Mouse (Mus musculus): ENCODE measurements around the gene Psmb8.
"Not testable (repeated sequence)": the region's sequence is repeated elsewhere in the genome, so short reads cannot be mapped to it uniquely, and the experiment has no call there.

Gene Psmb8

GRCm38 (mm10) chr17:34211746-34212365 is 14.3 kb downstream of the Psmb8 start:
- DNase-seq (ENCODE audit: low spot score) = no peak

- DNase-seq (ENCODE audit: low spot score) = no peak
Measured at GRCm38 (mm10) chr17:34213936-34214335, 16.4 kb downstream of the Psmb8 start.

GRCm38 (mm10) chr17:34215176-34215575 is 17.7 kb downstream of the Psmb8 start:
- DNase-seq (ENCODE audit: low spot score) = no peak

GRCm38 (mm10) chr17:34217216-34217928 is 19.9 kb downstream of the Psmb8 start:
- DNase-seq (ENCODE audit: low spot score) = no peak

GRCm38 (mm10) chr17:34217986-34218385 is 20.5 kb downstream of the Psmb8 start:
- DNase-seq (ENCODE audit: low spot score) = no peak

- no peak for DNase-seq (ENCODE audit: low spot score)
Measured at GRCm38 (mm10) chr17:34218675-34219074, 21.2 kb downstream of the Psmb8 start.

GRCm38 (mm10) chr17:34219096-34219495 is 21.6 kb downstream of the Psmb8 start:
- DNase-seq (ENCODE audit: low spot score) = peak; percentile 41

GRCm38 (mm10) chr17:34219801-34220200 is 22.3 kb downstream of the Psmb8 start:
- not testable (repeated sequence) for DNase-seq (ENCODE audit: low spot score)

- DNase-seq (ENCODE audit: low spot score) = not testable (repeated sequence)
Measured at GRCm38 (mm10) chr17:34220401-34220800, 22.9 kb downstream of the Psmb8 start.

- DNase-seq (ENCODE audit: low spot score) = no peak
Measured at GRCm38 (mm10) chr17:34224816-34225215, 27.3 kb downstream of the Psmb8 start.

GRCm38 (mm10) chr17:34225426-34225825 is 27.9 kb downstream of the Psmb8 start:
- DNase-seq (ENCODE audit: low spot score) = no peak

GRCm38 (mm10) chr17:34225911-34226310 is 28.4 kb downstream of the Psmb8 start:
- not testable (repeated sequence) for DNase-seq (ENCODE audit: low spot score)

GRCm38 (mm10) chr17:34230971-34231370 is 33.5 kb downstream of the Psmb8 start:
- not testable (repeated sequence) for DNase-seq (ENCODE audit: low spot score)

GRCm38 (mm10) chr17:34232021-34232420 is 34.5 kb downstream of the Psmb8 start:
- not testable (repeated sequence) for DNase-seq (ENCODE audit: low spot score)

- peak; percentile 72 for DNase-seq (ENCODE audit: low spot score)
Measured at GRCm38 (mm10) chr17:34234926-34235325, 37.4 kb downstream of the Psmb8 start.

- DNase-seq (ENCODE audit: low spot score) = no peak
Measured at GRCm38 (mm10) chr17:34236691-34237090, 39.2 kb downstream of the Psmb8 start.

GRCm38 (mm10) chr17:34237741-34238140 is 40.2 kb downstream of the Psmb8 start:
- no peak for DNase-seq (ENCODE audit: low spot score)

GRCm38 (mm10) chr17:34238706-34239105 is 41.2 kb downstream of the Psmb8 start, which contains the start of gene H2-Ob:
H2-Ob (plus strand) TSS chr17:34238903.
- peak; percentile 28 for DNase-seq (ENCODE audit: low spot score)

- peak; percentile 44 for DNase-seq (ENCODE audit: low spot score)
Measured at GRCm38 (mm10) chr17:34239601-34240041, 42.1 kb downstream of the Psmb8 start.

- DNase-seq (ENCODE audit: low spot score) = no peak
Measured at GRCm38 (mm10) chr17:34240366-34240765, 42.8 kb downstream of the Psmb8 start.

GRCm38 (mm10) chr17:34240916-34241315 is 43.4 kb downstream of the Psmb8 start:
- DNase-seq (ENCODE audit: low spot score) = no peak

- no peak for DNase-seq (ENCODE audit: low spot score)
Measured at GRCm38 (mm10) chr17:34244656-34245055, 47.1 kb downstream of the Psmb8 start.

GRCm38 (mm10) chr17:34247047-34247446 is 49.5 kb downstream of the Psmb8 start:
- no peak for DNase-seq (ENCODE audit: low spot score)
